Mouse (Mus musculus): ENCODE data around the gene Rnf208. TPM values are rescaled to one million over a fixed set of nuclear protein-coding genes. Genes with fewer than 3 reads are reported as not detected.

Gene Rnf208
- not detected for polyA plus RNA-seq (2017; shearing (Covaris generic))

GRCm38 (mm10) chr2:25242101-25242506, at the start of gene Rnf208, which contains the start of gene Cysrt1:
Rnf208 (plus strand) TSS chr2:25242255.
Cysrt1 (minus strand) TSS chr2:25242452.

GRCm38 (mm10) chr2:25196172-25196954, 45.7 kb upstream of the Rnf208 start, which contains the start of gene Tor4a:
Tor4a (minus strand) TSS chr2:25196886.

GRCm38 (mm10) chr2:25211121-25211670, 30.9 kb upstream of the Rnf208 start, which contains the start of gene Nelfb:
Nelfb (minus strand) TSS chr2:25211489.

GRCm38 (mm10) chr2:25214444-25214843, 27.6 kb upstream of the Rnf208 start, which contains the start of gene Stpg3:
Stpg3 (minus strand) TSS chr2:25214637.

GRCm38 (mm10) chr2:25218445-25218844, 23.6 kb upstream of the Rnf208 start, which contains the start of gene Fam166a:
Fam166a (plus strand) TSS chr2:25218745.

GRCm38 (mm10) chr2:25224492-25224765, 17.6 kb upstream of the Rnf208 start, which contains the start of gene Tubb4b:
Tubb4b (minus strand) TSS chr2:25224702.

GRCm38 (mm10) chr2:25234050-25234449, 8.0 kb upstream of the Rnf208 start, which contains the start of gene Slc34a3:
Slc34a3 (minus strand) TSS chr2:25234364.

GRCm38 (mm10) chr2:25236614-25237013, 5.4 kb upstream of the Rnf208 start, which contains the start of gene Rnf224:
Rnf224 (minus strand) TSS chr2:25236787.

GRCm38 (mm10) chr2:25246183-25247072, 4.4 kb downstream of the Rnf208 start, which contains the start of gene AL732309.1:
AL732309.1 (minus strand) TSS chr2:25246863.

GRCm38 (mm10) chr2:25255284-25255779, 13.3 kb downstream of the Rnf208 start, which contains the start of gene Tmem203:
Tmem203 (plus strand) TSS chr2:25255439.

GRCm38 (mm10) chr2:25262291-25262767, 20.3 kb downstream of the Rnf208 start, which contains the start of gene Tprn:
Tprn (plus strand) TSS chr2:25262618.

GRCm38 (mm10) chr2:25271827-25272511, 29.9 kb downstream of the Rnf208 start, which contains the start of the genes Ssna1 and Anapc2:
Ssna1 (minus strand) TSS chr2:25272438.
Anapc2 (plus strand) TSS chr2:25272478.

GRCm38 (mm10) chr2:25287927-25288649, 46.0 kb downstream of the Rnf208 start, which contains the start of gene Tmem210:
Tmem210 (plus strand) TSS chr2:25288145.

GRCm38 (mm10) chr2:25289651-25290050, 47.6 kb downstream of the Rnf208 start, which contains the start of gene Lrrc26:
Lrrc26 (plus strand) TSS chr2:25289915.

Other genes starting within 250 kb of the Rnf208 start
- gene Nsmf, start 187.9 kb upstream of the Rnf208 start, polyA plus RNA-seq (2017; shearing (Covaris generic)), result 26.2 TPM
- gene Entpd8, start 162.0 kb upstream of the Rnf208 start, polyA plus RNA-seq (2017; shearing (Covaris generic)), result not detected
- gene Noxa1, start 147.1 kb upstream of the Rnf208 start, polyA plus RNA-seq (2017; shearing (Covaris generic)), result 0.24 TPM
- 8.6 TPM for gene Nrarp, start 61.5 kb upstream of the Rnf208 start, polyA plus RNA-seq (2017; shearing (Covaris generic))
- 32.6 TPM for gene Tor4a, start 45.4 kb upstream of the Rnf208 start, polyA plus RNA-seq (2017; shearing (Covaris generic))
- 86.6 TPM for gene Nelfb, start 30.8 kb upstream of the Rnf208 start, polyA plus RNA-seq (2017; shearing (Covaris generic))
- gene Stpg3, start 27.6 kb upstream of the Rnf208 start, polyA plus RNA-seq (2017; shearing (Covaris generic)), result 0.68 TPM
- gene Fam166a, start 23.5 kb upstream of the Rnf208 start, polyA plus RNA-seq (2017; shearing (Covaris generic)), result not detected
- 119 TPM for gene Tubb4b, start 17.6 kb upstream of the Rnf208 start, polyA plus RNA-seq (2017; shearing (Covaris generic))
- gene Slc34a3, start 7.9 kb upstream of the Rnf208 start, polyA plus RNA-seq (2017; shearing (Covaris generic)), result not detected
- not detected for gene Rnf224, start 5.5 kb upstream of the Rnf208 start, polyA plus RNA-seq (2017; shearing (Covaris generic))
- gene Cysrt1, start 197 bp downstream of the Rnf208 start, polyA plus RNA-seq (2017; shearing (Covaris generic)), result not detected
- 5.2 TPM for gene AL732309.1, start 4.6 kb downstream of the Rnf208 start, polyA plus RNA-seq (2017; shearing (Covaris generic))
- 13.5 TPM for gene Tmem203, start 13.2 kb downstream of the Rnf208 start, polyA plus RNA-seq (2017; shearing (Covaris generic))
- 25.6 TPM for gene Tprn, start 20.4 kb downstream of the Rnf208 start, polyA plus RNA-seq (2017; shearing (Covaris generic))
- gene Ssna1, start 30.2 kb downstream of the Rnf208 start, polyA plus RNA-seq (2017; shearing (Covaris generic)), result 64.4 TPM
- gene Anapc2, start 30.2 kb downstream of the Rnf208 start, polyA plus RNA-seq (2017; shearing (Covaris generic)), result 76.4 TPM
- 0.91 TPM for gene Tmem210, start 45.9 kb downstream of the Rnf208 start, polyA plus RNA-seq (2017; shearing (Covaris generic))
- not detected for gene Lrrc26, start 47.7 kb downstream of the Rnf208 start, polyA plus RNA-seq (2017; shearing (Covaris generic))
- not detected for gene Grin1, start 76.9 kb downstream of the Rnf208 start, polyA plus RNA-seq (2017; shearing (Covaris generic))
- 25.5 TPM for gene Man1b1, start 90.1 kb downstream of the Rnf208 start, polyA plus RNA-seq (2017; shearing (Covaris generic))
- 12.7 TPM for gene Dpp7, start 114.1 kb downstream of the Rnf208 start, polyA plus RNA-seq (2017; shearing (Covaris generic))
- 23.4 TPM for gene Uap1l1, start 123.4 kb downstream of the Rnf208 start, polyA plus RNA-seq (2017; shearing (Covaris generic))
- not detected for gene Sapcd2, start 130.1 kb downstream of the Rnf208 start, polyA plus RNA-seq (2017; shearing (Covaris generic))
- gene Entpd2, start 153.6 kb downstream of the Rnf208 start, polyA plus RNA-seq (2017; shearing (Covaris generic)), result not detected
- gene Npdc1, start 157.1 kb downstream of the Rnf208 start, polyA plus RNA-seq (2017; shearing (Covaris generic)), result 2.1 TPM
- 0.26 TPM for gene Fut7, start 181.0 kb downstream of the Rnf208 start, polyA plus RNA-seq (2017; shearing (Covaris generic))
- 51.3 TPM for gene Abca2, start 186.4 kb downstream of the Rnf208 start, polyA plus RNA-seq (2017; shearing (Covaris generic))
- gene Clic3, start 214.6 kb downstream of the Rnf208 start, polyA plus RNA-seq (2017; shearing (Covaris generic)), result 1.0 TPM
- 50.2 TPM for gene Paxx, start 218.8 kb downstream of the Rnf208 start, polyA plus RNA-seq (2017; shearing (Covaris generic))
- not detected for gene Ptgds, start 227.8 kb downstream of the Rnf208 start, polyA plus RNA-seq (2017; shearing (Covaris generic))